Mouse (Mus musculus): ENCODE results near the gene Gm14214. TPM values are rescaled to one million over a fixed set of nuclear protein-coding genes. Genes with fewer than 3 reads are reported as not detected.

Gene Gm14214
- polyA plus RNA-seq, 1 experiment from 2014 or later: not detected

GRCm38 (mm10) chr2:154735986-154736385, 33.8 kb downstream of the Gm14214 start:
- Histone ChIP-seq H3K36me3 (no peaks in the 10 kb centered on the region), H3K27ac (no peak overlapping the region), H3K9me3 (replicated peaks) (no peaks in the 10 kb centered on the region), H3K4me1 (peaks cover 46% of the 10 kb centered on the region), H3K4me3 (no peak overlapping the region), H3K27me3 (ENCODE audit: low read depth, poor library complexity, severe bottlenecking) (no peaks in the 10 kb centered on the region)
- DNase-seq (ENCODE audit: low spot score): no peak
- WGBS: 84% methylated on average over 7 of the region's 7 CpGs

DNA sequence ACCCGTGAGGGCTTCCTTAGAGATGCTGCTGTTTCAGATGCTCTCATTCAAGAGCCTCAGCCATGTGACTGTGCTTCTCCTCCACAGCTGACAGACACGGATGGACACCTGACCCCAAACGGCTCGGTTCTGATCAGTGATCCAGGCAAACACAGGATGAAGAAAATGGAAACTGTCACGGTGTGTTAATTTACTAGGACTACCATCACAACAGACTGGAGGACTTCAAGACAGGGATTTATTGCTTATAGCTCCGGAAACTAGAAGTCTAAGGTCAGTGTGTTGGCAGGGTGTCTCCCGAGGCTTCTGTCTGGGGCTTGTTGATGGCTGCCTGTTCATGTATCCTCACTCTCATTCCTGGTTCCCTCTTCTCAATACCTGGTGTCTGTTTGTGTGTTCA, 34.4 kb downstream of the Gm14214 start:
- Histone ChIP-seq H3K36me3 (no peaks in the 10 kb centered on the region), H3K27me3 (ENCODE audit: low read depth, poor library complexity, severe bottlenecking) (no peaks in the 10 kb centered on the region), H3K4me3 (no peak overlapping the region), H3K27ac (no peak overlapping the region), H3K4me1 (peaks cover 49% of the 10 kb centered on the region), H3K9me3 (replicated peaks) (no peaks in the 10 kb centered on the region)
- WGBS: 53% methylated on average over 7 of the region's 7 CpGs
- no peak for DNase-seq (ENCODE audit: low spot score)

DNA sequence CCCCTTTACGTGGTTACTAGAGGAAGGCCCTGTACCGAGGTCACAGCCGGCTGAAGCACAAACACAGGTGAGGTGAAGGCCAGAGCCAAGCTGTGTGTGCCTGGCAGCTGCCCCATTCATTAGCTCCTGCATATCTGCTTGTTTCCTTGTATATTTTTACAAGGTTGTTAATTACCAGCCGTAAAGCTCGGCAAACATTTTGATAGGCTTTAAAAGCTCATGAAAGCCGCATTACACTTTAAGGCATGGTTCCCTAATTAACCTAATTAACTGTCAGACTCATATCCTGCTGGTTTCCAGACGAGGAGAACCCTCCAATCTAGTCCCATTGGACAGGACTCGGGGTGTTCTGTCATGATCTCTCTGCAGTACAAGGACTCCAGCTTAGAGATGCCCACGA, 34.9 kb downstream of the Gm14214 start:
- H3K9me3 ChIP-seq (replicated peaks): no peaks in the 10 kb centered on the region
- no peak overlapping the region for H3K27ac ChIP-seq
- H3K36me3 ChIP-seq: no peaks in the 10 kb centered on the region
- 37% methylated on average over 9 of the region's 9 CpGs for WGBS
- no peaks in the 10 kb centered on the region for H3K27me3 ChIP-seq (ENCODE audit: low read depth, poor library complexity, severe bottlenecking)
- H3K4me3 ChIP-seq: no peak overlapping the region
- H3K4me1 ChIP-seq: peaks cover 53% of the 10 kb centered on the region
- no peak for DNase-seq (ENCODE audit: low spot score)

GRCm38 (mm10) chr2:154732503-154733141, 37.2 kb downstream of the Gm14214 start:
- Histone ChIP-seq H3K36me3 (no peaks in the 10 kb centered on the region), H3K27ac (no peak overlapping the region; the same call in 1 of the 2 replicates), H3K27me3 (ENCODE audit: low read depth, poor library complexity, severe bottlenecking) (no peaks in the 10 kb centered on the region), H3K4me1 (peaks cover 55% of the 10 kb centered on the region), H3K9me3 (replicated peaks) (no peaks in the 10 kb centered on the region), H3K4me3 (no peak overlapping the region)
- DNase-seq (ENCODE audit: low spot score): no peak
- WGBS: 80% methylated on average over 9 of the region's 9 CpGs

- no peak for DNase-seq (ENCODE audit: low spot score)
- peaks cover 62% of the 10 kb centered on the region for H3K4me1 ChIP-seq
- no peaks in the 10 kb centered on the region for H3K36me3 ChIP-seq
- H3K27me3 ChIP-seq (ENCODE audit: low read depth, poor library complexity, severe bottlenecking): no peaks in the 10 kb centered on the region
- H3K9me3 ChIP-seq (replicated peaks): no peaks in the 10 kb centered on the region
- 80% methylated on average over 2 of the region's 2 CpGs for WGBS
- H3K27ac ChIP-seq: no peak overlapping the region; the same call in 1 of the 2 replicates
- H3K4me3 ChIP-seq: no peak overlapping the region
Measured at GRCm38 (mm10) chr2:154731916-154732315, 37.9 kb downstream of the Gm14214 start.

GRCm38 (mm10) chr2:154730841-154731240, 39.0 kb downstream of the Gm14214 start:
- Histone ChIP-seq H3K27me3 (ENCODE audit: low read depth, poor library complexity, severe bottlenecking) (no peaks in the 10 kb centered on the region), H3K9me3 (replicated peaks) (no peaks in the 10 kb centered on the region), H3K4me1 (peaks cover 59% of the 10 kb centered on the region), H3K36me3 (no peaks in the 10 kb centered on the region), H3K4me3 (no peak overlapping the region), H3K27ac (no peak overlapping the region)
- WGBS: 89% methylated on average over 3 of the region's 3 CpGs
- no peak for DNase-seq (ENCODE audit: low spot score)

DNA sequence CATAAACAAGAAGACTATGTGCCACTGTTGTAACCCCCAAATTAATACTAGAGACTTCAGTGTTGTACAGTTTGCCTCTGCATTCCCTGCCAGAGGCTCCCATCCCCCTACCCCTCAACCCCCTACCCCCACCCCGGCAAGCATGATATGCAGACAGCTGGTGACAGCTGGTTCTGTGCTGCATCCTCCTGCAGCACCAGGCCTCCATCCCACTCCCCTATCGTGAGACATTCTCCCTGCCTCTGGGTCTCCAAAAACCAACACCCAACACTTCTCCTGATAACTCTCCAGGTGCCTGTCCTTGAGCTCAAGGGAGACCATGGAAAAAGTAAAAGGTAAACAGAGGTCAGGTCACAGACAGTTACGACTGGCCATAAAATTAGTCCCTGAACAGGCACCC, 40.1 kb downstream of the Gm14214 start:
- H3K4me3 ChIP-seq: no peak overlapping the region
- peaks cover 52% of the 10 kb centered on the region for H3K4me1 ChIP-seq
- no peak overlapping the region for H3K27ac ChIP-seq
- no peak for DNase-seq (ENCODE audit: low spot score)
- H3K9me3 ChIP-seq (replicated peaks): no peaks in the 10 kb centered on the region
- H3K36me3 ChIP-seq: no peaks in the 10 kb centered on the region
- no peaks in the 10 kb centered on the region for H3K27me3 ChIP-seq (ENCODE audit: low read depth, poor library complexity, severe bottlenecking)
- 45% methylated on average over 3 of the region's 3 CpGs for WGBS

DNA sequence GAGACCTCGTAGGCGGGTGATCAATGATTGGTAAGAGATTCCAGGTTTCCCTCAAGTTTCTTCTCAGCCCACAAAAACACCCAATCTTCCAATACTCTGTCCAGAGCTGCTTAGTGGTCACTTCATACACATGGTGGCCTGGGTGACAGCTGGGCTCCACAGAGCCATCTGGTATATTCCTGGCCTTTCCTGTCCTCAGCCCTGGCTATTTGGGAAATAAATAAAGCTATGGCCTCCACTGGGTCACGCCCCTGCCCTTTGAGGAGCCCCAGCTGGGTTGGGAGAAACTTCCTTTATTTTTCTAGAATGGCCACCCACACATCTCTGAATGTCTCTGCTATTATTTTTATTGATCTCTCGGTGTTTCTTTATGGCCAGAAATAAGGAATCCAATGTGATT, 46.4 kb downstream of the Gm14214 start:
- Histone ChIP-seq H3K4me3 (no peak overlapping the region), H3K27ac (no peak overlapping the region), H3K36me3 (no peaks in the 10 kb centered on the region), H3K9me3 (replicated peaks) (no peaks in the 10 kb centered on the region), H3K27me3 (ENCODE audit: low read depth, poor library complexity, severe bottlenecking) (no peaks in the 10 kb centered on the region), H3K4me1 (peaks cover 24% of the 10 kb centered on the region)
- DNase-seq (ENCODE audit: low spot score): no peak
- 87% methylated on average over 4 of the region's 4 CpGs for WGBS

- WGBS: 79% methylated on average over 2 of the region's 2 CpGs
Measured at GRCm38 (mm10) chr2:154720315-154720714, 49.5 kb downstream of the Gm14214 start.

More at GRCm38 (mm10) chr2:154720315-154720714, 49.5 kb downstream of the Gm14214 start:
- peaks cover 25% of the 10 kb centered on the region for H3K4me1 ChIP-seq
- no peak overlapping the region for H3K27ac ChIP-seq
- DNase-seq (ENCODE audit: low spot score): no peak
- H3K9me3 ChIP-seq (replicated peaks): no peaks in the 10 kb centered on the region
- H3K27me3 ChIP-seq (ENCODE audit: low read depth, poor library complexity, severe bottlenecking): no peaks in the 10 kb centered on the region
- no peaks in the 10 kb centered on the region for H3K36me3 ChIP-seq
- H3K4me3 ChIP-seq: no peak overlapping the region

Other genes starting within 250 kb of the Gm14214 start
- 1.1 and 1.6 TPM in 2 replicates for gene 1700003F12Rik, start 222.9 kb downstream of the Gm14214 start, polyA plus RNA-seq (2016; fragmentation: Nextera tagmentation; extraction: Ambion mirVana)
- 0.16 and 0.28 TPM in 2 replicates for gene Actl10, start 218.3 kb downstream of the Gm14214 start, polyA plus RNA-seq (2016; fragmentation: Nextera tagmentation; extraction: Ambion mirVana)
- gene Necab3, start 211.1 kb downstream of the Gm14214 start, polyA plus RNA-seq (2016; fragmentation: Nextera tagmentation; extraction: Ambion mirVana): 2.0 and 2.1 TPM in 2 replicates
- gene E2f1, start 200.1 kb downstream of the Gm14214 start, polyA plus RNA-seq (2016; fragmentation: Nextera tagmentation; extraction: Ambion mirVana): 25.4 and 27.3 TPM in 2 replicates
- 11.4 and 14.5 TPM in 2 replicates for gene Pxmp4, start 166.3 kb downstream of the Gm14214 start, polyA plus RNA-seq (2016; fragmentation: Nextera tagmentation; extraction: Ambion mirVana)
- gene Zfp341, start 156.7 kb downstream of the Gm14214 start, polyA plus RNA-seq (2016; fragmentation: Nextera tagmentation; extraction: Ambion mirVana): 1.1 TPM in 2 replicates
- 0.34 and 0.64 TPM in 2 replicates for gene 4930519P11Rik, start 156.6 kb downstream of the Gm14214 start, polyA plus RNA-seq (2016; fragmentation: Nextera tagmentation; extraction: Ambion mirVana)
- 13.6 and 14.6 TPM in 2 replicates for gene Chmp4b, start 118.3 kb downstream of the Gm14214 start, polyA plus RNA-seq (2016; fragmentation: Nextera tagmentation; extraction: Ambion mirVana)
- 55.0 and 61.9 TPM in 2 replicates for gene Raly, start 21.1 kb upstream of the Gm14214 start, polyA plus RNA-seq (2016; fragmentation: Nextera tagmentation; extraction: Ambion mirVana)
- gene a, start 21.4 kb upstream of the Gm14214 start, polyA plus RNA-seq (2016; fragmentation: Nextera tagmentation; extraction: Ambion mirVana): 32.5 and 45.1 TPM in 2 replicates
- gene Eif2s2, start 122.9 kb upstream of the Gm14214 start, polyA plus RNA-seq (2016; fragmentation: Nextera tagmentation; extraction: Ambion mirVana): 122 and 137 TPM in 2 replicates
- gene Gm14226, start 248.2 kb upstream of the Gm14214 start, polyA plus RNA-seq (2016; fragmentation: Nextera tagmentation; extraction: Ambion mirVana): 12.3 and 13.5 TPM in 2 replicates

Data from limb, embryonic 10.5 days (tissue).